Mouse (Mus musculus) heart, postnatal 0 days (tissue): ENCODE data around the gene Itga3.

Source experiments
- CTCF ChIP-seq: IDR thresholded peaks from 2 replicates; pipeline ENCODE4 v1.5.1; 2016; ENCODE audit warnings: antibody characterized with exemption, control low read depth, low read depth
- EP300 ChIP-seq: IDR thresholded peaks from 2 replicates; pipeline ENCODE4 v1.6.1; 2016; ENCODE audit warnings: antibody characterized with exemption, low read depth

GRCm38 (mm10) chr11:94996984-94997383, 79.6 kb downstream of the Itga3 start:
- TF ChIP-seq CTCF (no peak), EP300 (no peak)
